Mouse (Mus musculus) adrenal gland, postnatal 25 days (tissue): Measurements from ENCODE around the gene Mtfr1l. TPM values are rescaled to one million over a fixed set of nuclear protein-coding genes. Genes with fewer than 3 reads are reported as not detected.
"Not testable (repeated sequence)": the region's sequence is repeated elsewhere in the genome, so short reads cannot be mapped to it uniquely, and the experiment has no call there.

Experiments
- DNase-seq: peaks from one replicate; pipeline ENCODE4 v3.0.0; 2021; ENCODE audit warnings: mixed read lengths
- total RNA-seq: library from RNA; stranded (reverse); gene quantifications from 2 replicates; pipeline ENCODE4 v1.2.3, GENCODE M21; 2021

Gene Mtfr1l
- total RNA-seq, 1 experiment from 2014 or later = 130 TPM

DNA sequence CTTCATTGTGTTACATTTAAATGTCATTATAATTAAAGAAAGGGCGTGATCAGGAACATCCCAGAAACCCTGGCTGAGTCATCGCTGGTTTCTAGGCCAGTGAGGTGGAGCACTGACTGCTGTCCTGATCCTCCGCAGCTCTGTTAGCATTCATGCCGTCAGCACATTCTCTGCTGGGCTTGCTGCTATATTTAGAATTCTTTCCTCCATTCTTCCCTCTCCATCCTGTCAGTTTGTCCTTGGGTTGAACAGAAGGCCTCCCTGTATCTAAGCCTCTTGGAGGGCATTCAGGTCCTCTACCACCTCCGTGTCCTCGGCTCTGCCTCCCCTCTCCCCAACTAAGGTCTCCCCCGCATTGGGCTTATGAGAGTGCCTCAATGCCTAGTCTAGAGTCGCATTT, 18.2 kb downstream of the Mtfr1l start:
- peak; percentile 58 for DNase-seq

GRCm38 (mm10) chr4:134515614-134516013, 19.6 kb downstream of the Mtfr1l start:
- DNase-seq = no peak

DNA sequence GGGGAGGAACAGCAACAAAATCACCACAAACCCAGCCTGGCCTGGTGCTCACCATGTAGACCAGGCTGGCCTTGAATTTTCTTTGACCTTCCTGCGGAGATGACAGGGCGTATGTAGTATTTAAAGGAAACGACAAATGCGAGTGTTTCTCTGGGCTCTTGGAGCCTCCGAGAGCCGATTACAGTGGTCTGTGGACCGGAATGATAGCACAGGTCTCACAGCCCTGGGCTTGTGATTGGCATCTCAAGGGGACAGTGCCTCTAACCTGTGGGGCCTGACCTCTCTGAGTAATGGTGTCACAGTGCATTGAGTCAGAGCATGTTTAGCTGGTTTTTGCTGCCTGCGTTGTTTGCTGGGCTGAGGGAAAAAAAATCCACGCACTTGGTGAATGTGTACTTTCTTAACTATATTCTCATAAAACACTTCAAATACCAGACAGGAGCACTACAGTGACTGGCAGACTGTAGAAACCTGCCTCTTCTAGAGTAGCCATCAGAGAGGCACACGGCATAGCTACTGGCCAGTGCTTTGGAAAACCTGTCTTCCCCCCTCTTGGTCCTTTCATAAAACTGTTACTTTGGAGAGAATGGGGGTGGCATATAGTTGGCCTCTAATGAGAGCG, 20.8 kb downstream of the Mtfr1l start:
- DNase-seq = no peak

DNA sequence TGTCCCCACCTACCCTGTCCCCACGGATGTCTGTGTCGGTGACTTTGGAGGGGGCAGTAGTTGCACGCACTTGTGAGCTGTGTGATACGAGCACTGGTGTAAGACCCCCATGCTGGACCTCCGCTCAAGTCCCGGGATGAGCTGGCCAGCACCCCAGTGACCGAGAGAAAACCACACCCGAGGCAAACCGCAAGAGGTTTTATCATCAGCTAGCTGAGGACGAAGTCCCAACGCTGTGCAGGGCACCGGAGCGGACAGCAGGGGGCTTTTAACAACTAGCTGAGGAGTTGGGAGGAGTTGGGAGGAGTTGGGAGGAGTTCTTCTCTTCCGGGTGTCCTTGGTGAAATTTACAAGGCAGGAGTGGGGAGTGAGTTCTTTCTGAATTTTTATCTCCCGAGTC, 22.4 kb downstream of the Mtfr1l start:
- peak; percentile 78 for DNase-seq

DNA sequence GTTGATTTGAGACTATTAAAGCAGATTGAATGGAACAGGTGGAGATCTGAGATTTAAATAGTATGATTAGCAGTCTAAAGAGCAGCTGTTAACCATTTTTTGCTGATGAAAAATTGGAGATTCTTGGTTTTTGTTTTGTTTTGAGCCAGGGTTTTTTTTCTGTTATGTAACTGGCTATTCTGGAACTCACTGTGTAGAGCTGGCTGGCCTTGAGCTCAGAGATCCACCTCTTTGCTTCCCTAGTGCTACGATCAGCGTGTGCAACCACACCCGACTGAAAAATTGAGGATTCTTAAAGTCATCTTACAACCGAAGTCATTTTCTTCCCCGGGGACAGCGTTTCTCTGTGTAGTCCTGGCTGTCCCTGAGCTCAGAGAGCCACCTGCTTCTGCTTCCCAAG, 23.5 kb downstream of the Mtfr1l start:
- DNase-seq = no peak

GRCm38 (mm10) chr4:134510845-134511411, 24.3 kb downstream of the Mtfr1l start, which contains the start of gene Aunip:
Gene Aunip (plus strand): TSS chr4:134510999.
- peak; percentile 96 for DNase-seq

DNA sequence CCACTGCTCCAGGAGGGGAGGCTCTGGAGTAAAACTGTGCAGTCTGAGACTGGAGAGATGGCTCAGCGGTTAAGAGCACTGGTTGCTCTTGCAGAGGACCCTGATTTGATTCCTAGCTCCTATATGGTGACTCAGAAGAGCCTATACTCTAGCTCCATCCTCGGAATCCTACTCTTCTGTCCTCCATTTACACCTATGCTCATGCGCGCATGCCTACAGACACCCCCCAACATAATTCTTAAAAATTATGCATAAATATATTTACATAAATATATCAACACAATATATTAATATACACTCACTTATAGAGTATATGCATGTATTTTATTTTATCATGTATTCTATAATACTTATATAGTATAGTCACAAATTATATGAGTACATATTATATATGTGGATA, 24.8 kb downstream of the Mtfr1l start:
- no peak for DNase-seq

DNA sequence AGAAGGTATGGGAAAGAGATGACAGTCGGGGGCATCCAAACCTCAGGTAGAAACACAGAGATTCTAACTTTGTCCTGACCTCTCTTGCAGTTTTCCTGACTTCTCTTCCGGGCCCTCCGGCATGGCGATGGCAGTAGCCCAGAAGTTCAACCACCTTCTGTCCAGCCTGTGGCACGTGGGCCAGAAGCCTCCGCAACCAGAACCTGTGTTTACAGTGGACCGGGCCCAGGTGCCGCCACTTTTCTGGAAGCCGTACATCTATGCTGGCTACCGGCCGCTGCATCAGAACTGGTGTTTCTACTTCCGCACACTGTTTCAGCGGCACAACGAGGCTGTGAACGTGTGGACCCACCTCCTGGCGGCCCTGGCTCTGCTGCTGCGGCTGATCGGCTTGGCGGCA, 28.5 kb downstream of the Mtfr1l start:
- DNase-seq = no peak

DNA sequence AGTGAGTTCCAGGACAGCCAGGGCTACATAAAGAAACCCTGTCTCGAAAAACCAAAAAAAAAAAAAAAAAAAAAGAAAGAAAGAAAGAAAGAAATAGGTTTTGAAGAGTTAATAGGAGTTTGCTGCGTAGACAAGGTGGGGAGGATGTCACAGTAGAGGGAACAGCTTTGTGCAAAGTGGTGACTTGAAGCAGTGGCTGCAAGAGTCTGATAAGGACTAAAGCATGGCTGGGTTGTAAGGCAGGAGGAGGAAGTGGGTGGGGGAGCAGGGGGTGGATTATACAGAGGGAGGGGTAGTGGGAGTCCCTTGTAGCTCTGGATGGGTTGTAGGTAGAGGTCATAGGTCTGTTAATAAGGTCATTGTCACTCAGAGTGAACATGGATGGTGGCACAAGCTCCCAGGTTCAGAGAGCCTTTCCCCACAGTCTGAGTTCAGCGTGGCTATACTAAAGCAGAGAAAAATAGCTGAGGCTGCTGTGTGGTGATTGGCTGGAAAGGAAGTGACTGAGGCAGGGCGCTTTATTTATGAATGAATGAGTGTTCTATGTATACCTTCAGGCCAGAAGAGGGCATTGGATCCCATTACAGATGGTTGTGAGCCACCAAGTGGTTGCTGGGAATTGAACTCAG, 29.1 kb downstream of the Mtfr1l start:
- DNase-seq = no peak

GRCm38 (mm10) chr4:134505303-134505789, 29.8 kb downstream of the Mtfr1l start:
- no peak for DNase-seq

GRCm38 (mm10) chr4:134503686-134504357, 31.4 kb downstream of the Mtfr1l start:
- DNase-seq = no peak

DNA sequence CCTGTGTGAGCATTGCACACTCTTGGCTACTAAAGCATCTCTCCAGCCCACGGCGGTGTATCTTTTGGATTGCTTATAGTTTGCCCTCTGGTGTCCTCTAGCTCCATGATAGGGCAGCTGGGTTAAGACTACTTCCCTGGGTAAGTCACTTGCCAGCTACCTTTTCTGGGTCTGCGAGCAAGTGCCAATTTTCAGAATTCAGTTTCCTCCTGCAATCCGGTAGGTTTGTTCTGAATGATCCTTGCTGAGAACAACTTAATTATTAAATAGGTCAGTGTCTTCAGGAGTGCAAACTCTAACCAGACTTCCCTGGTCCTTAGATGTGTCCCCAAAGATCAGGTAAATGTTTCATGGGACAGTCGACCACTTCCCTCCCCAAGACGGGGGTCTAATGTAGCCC, 34.1 kb downstream of the Mtfr1l start:
- DNase-seq = no peak

- DNase-seq = not testable (repeated sequence)
These were observed 36.2 kb downstream of the Mtfr1l start for GRCm38 (mm10) chr4:134498983-134499382.

- DNase-seq = peak; percentile 55
These were observed 37.0 kb downstream of the Mtfr1l start for GRCm38 (mm10) chr4:134497986-134498731.

- DNase-seq = no peak
These were observed 38.0 kb downstream of the Mtfr1l start for GRCm38 (mm10) chr4:134497223-134497622.

GRCm38 (mm10) chr4:134496595-134497210, 38.5 kb downstream of the Mtfr1l start, which contains the start of gene Paqr7:
Gene Paqr7 (plus strand): TSS chr4:134496697.
- peak; percentile 87 for DNase-seq

DNA sequence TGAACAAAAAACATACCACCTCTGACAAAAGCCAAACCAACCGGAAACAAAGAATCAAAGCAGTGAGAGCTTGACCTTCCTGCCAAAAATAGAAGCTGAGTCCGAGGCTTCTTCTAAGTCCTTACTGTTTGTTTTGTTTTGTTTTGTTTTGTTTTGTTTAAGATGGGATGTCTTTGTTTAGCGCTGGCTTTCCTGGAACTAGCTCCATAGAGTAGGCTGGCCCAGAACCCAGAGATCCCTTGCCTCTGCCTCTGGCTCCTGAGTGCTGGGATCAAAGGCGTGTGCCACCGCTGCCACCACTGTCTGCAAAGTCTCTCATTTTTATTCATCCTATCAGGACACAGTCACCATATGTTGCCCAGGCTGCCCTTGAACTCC, 39.7 kb downstream of the Mtfr1l start:
- DNase-seq = no peak

GRCm38 (mm10) chr4:134494780-134495545, 40.2 kb downstream of the Mtfr1l start:
- DNase-seq = peak; percentile 50

DNA sequence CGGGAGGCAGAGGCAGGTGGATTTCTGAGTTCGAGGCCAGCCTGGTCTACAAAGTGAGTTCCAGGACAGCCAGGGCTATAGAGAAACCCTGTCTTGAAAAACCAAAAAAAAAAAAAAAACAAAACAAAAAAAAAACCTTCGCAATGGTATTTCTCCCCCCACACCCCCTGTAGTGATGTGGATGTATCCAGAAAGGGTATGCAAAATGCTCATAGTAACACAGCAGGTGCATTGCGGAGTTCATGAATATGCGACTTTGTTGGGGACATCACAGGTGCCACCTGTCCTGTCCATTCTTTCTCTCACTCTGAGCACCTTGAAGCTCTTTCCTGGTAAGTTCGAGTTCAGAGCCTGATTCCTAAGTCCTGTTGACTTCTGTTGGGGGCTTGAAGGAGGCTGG, 41.0 kb downstream of the Mtfr1l start:
- DNase-seq = not testable (repeated sequence)

GRCm38 (mm10) chr4:134491716-134492115, 43.5 kb downstream of the Mtfr1l start:
- no peak for DNase-seq
